Mouse (Mus musculus) ES-E14 (cell line): ENCODE measurements around the gene 1700129C05Rik. TPM values are rescaled to one million over a fixed set of nuclear protein-coding genes. Genes with fewer than 3 reads are reported as not detected.

Experiments used
- DNase-seq: peaks from one replicate; pipeline ENCODE4 v3.0.0-alpha.2; 2013; ENCODE audit warnings: low read depth, low spot score
- H3K27ac ChIP-seq: 2 replicates; pipeline ENCODE4 v1.5.1; 2012; ENCODE audit warnings: low read depth, mild to moderate bottlenecking, low read length, moderate library complexity, mixed read lengths; ENCODE audit not compliant: poor library complexity, insufficient read depth, severe bottlenecking
- H3K36me3 ChIP-seq: 2 replicates; pipeline ENCODE4 v1.6.1; 2012; ENCODE audit warnings: mild to moderate bottlenecking, low read length, moderate library complexity, mixed read lengths; ENCODE audit not compliant: control insufficient read depth, poor library complexity, insufficient read depth, severe bottlenecking
- H3K4me1 ChIP-seq, 2 experiments: fragments of 150-350 bp in 1 of 2; sonication (generic) in 1 of 2; 2 replicates each; pipeline ENCODE4 v1.6.1; 2012; ENCODE audit warnings: low read length in 2 of 2, mild to moderate bottlenecking in 1 of 2, mixed read lengths in 1 of 2; ENCODE audit not compliant: control insufficient read depth in 2 of 2, insufficient read depth in 2 of 2, poor library complexity in 1 of 2
- H3K4me3 ChIP-seq, 2 experiments: fragments of 150-350 bp in 1 of 2; sonication (generic) in 1 of 2; 2 replicates each; pipeline ENCODE4 v1.5.1; 2012; ENCODE audit warnings: low read length in 2 of 2, low read depth in 1 of 2, mild to moderate bottlenecking in 1 of 2, mixed read lengths in 1 of 2; ENCODE audit not compliant: insufficient read depth in 1 of 2, poor library complexity in 1 of 2, severe bottlenecking in 1 of 2
- H3K9ac ChIP-seq: 2 replicates; pipeline ENCODE4 v1.6.1; 2012; ENCODE audit warnings: low read depth, mild to moderate bottlenecking, low read length, mixed read lengths; ENCODE audit not compliant: poor library complexity, insufficient read depth, severe bottlenecking
- H3K9me3 ChIP-seq: fragments of 150-350 bp; sonication (generic); 2 replicates; pipeline ENCODE4 v1.6.1; 2012; ENCODE audit warnings: low read depth, mild to moderate bottlenecking, low read length; ENCODE audit not compliant: control insufficient read depth, insufficient read depth
- CHD2 ChIP-seq: IDR thresholded peaks from 2 replicates; pipeline ENCODE4 v1.6.1; 2014; ENCODE audit warnings: mild to moderate bottlenecking, low read depth, low read length, inconsistent platforms
- HCFC1 ChIP-seq: IDR thresholded peaks from 2 replicates; pipeline ENCODE4 v1.6.1; 2012; ENCODE audit warnings: low read length, inconsistent platforms, borderline replicate concordance; ENCODE audit not compliant: insufficient read depth
- MAFK ChIP-seq: IDR thresholded peaks from 2 replicates; pipeline ENCODE4 v1.6.1; 2014; ENCODE audit warnings: mild to moderate bottlenecking, low read depth, low read length, inconsistent platforms; ENCODE audit not compliant: insufficient read depth
- ZC3H11A ChIP-seq: IDR thresholded peaks from 2 replicates; pipeline ENCODE4 v1.6.1; 2012; ENCODE audit warnings: low read depth, mild to moderate bottlenecking, inconsistent platforms, low read length, borderline replicate concordance
- ZNF384 ChIP-seq: IDR thresholded peaks from 2 replicates; pipeline ENCODE4 v1.6.1; 2012; ENCODE audit warnings: low read depth, low read length, inconsistent platforms
- in situ Hi-C, 2 experiments: fragments of 600-800 bp; cut with MboI; formaldehyde crosslinking; loops; one replicate each; pipeline ENCODE4 v1.15.1; 2025; ENCODE audit warnings: low sequenced_read_pairs in 2 of 2, inconsistent platforms in 1 of 2; ENCODE audit not compliant: unreplicated experiment in 2 of 2
- total RNA-seq: library from RNA; depleted of rRNA; stranded (reverse); fragments of 300-350 nt; gene quantifications from 2 replicates; pipeline ENCODE4 v1.2.3, GENCODE M21; 2012; rRNA removed

The 1700129C05Rik gene
- total RNA-seq, 1 experiment, result not detected

- DNase-seq, result no peak
- H3K36me3 ChIP-seq, result no peaks in the 10 kb centered on the region
- no peak overlapping the region for H3K27ac ChIP-seq
- TF ChIP-seq ZC3H11A (no peak), CHD2 (no peak), HCFC1 (no peak), MAFK (no peak), ZNF384 (no peak)
- in situ Hi-C loops, result no loop called here
- H3K4me1 ChIP-seq, result no peaks in the 10 kb centered on the region
- no peaks in the 10 kb centered on the region; the same call in 1 of the 2 replicates for H3K9me3 ChIP-seq
- no peak overlapping the region for H3K4me3 ChIP-seq
- H3K9ac ChIP-seq, result no peak overlapping the region
These were observed 49.1 kb downstream of the 1700129C05Rik start for GRCm38 (mm10) chr14:59093601-59094000.

- Histone ChIP-seq H3K27ac (no peak overlapping the region), H3K9ac (no peak overlapping the region), H3K9me3 (no peaks in the 10 kb centered on the region), H3K4me3 (no peak overlapping the region), H3K4me1 (no peaks in the 10 kb centered on the region), H3K36me3 (no peaks in the 10 kb centered on the region)
- no peak for DNase-seq
- TF ChIP-seq MAFK, result no peak
- TF ChIP-seq ZC3H11A, result no peak
- TF ChIP-seq CHD2, result no peak
- no peak for TF ChIP-seq ZNF384
- TF ChIP-seq HCFC1, result no peak
- in situ Hi-C loops, result no loop called here
These were observed 58.3 kb downstream of the 1700129C05Rik start for GRCm38 (mm10) chr14:59084396-59084795.

Other genes with a start within 250 kb of the 1700129C05Rik start
- gene Gm5142, start 35.9 kb upstream of the 1700129C05Rik start, total RNA-seq, result not detected in 2 replicates
- gene Rcbtb1, start 58.3 kb upstream of the 1700129C05Rik start, total RNA-seq, result 18.5 and 42.8 TPM in 2 replicates
- not detected in 2 replicates for gene Gm6904, start 117.3 kb upstream of the 1700129C05Rik start, total RNA-seq
- 0.69 and 0.76 TPM in 2 replicates for gene Phf11a, start 154.6 kb upstream of the 1700129C05Rik start, total RNA-seq
- 0.18 TPM in 1 of 2 replicates, not detected in the other for gene Phf11b, start 198.5 kb upstream of the 1700129C05Rik start, total RNA-seq
- gene Phf11d, start 222.6 kb upstream of the 1700129C05Rik start, total RNA-seq, result 21.1 and 33.5 TPM in 2 replicates